Mouse (Mus musculus) limb, embryonic 14.5 days (tissue): ENCODE measurements around the gene Rps17. TPM values are rescaled to one million over a fixed set of nuclear protein-coding genes. Genes with fewer than 3 reads are reported as not detected.

Source experiments
- ATAC-seq: fragments of 200-750 bp; cut with Nextera tagmentation; 2 replicates; pipeline ENCODE4 v1.8.0; 2017; ENCODE audit warnings: low read depth, moderate number of reproducible peaks, moderate TSS enrichment; ENCODE audit not compliant: low FRiP score
- DNase-seq: peaks from one replicate; pipeline ENCODE4 v3.0.0-alpha.2; 2015; ENCODE audit warnings: low spot score
- H3K27ac ChIP-seq: fragments of 300-500 bp; sonication (generic); replicated peaks from 2 replicates; pipeline ENCODE4 v1.5.1; 2014; ENCODE audit warnings: low read depth, mild to moderate bottlenecking, low read length, moderate library complexity, mixed read lengths
- H3K27me3 ChIP-seq: fragments of 300-500 bp; sonication (generic); 2 replicates; pipeline ENCODE4 v1.6.1; 2014; ENCODE audit warnings: low read length, mixed read lengths; ENCODE audit not compliant: control insufficient read depth, insufficient read depth
- H3K36me3 ChIP-seq: fragments of 300-500 bp; sonication (generic); 2 replicates; pipeline ENCODE4 v1.6.1; 2014; ENCODE audit warnings: mild to moderate bottlenecking, low read length, moderate library complexity, mixed read lengths; ENCODE audit not compliant: control insufficient read depth, insufficient read depth
- H3K4me1 ChIP-seq: fragments of 300-500 bp; sonication (generic); 2 replicates; pipeline ENCODE4 v1.6.1; 2014; ENCODE audit warnings: antibody characterized with exemption, low read length, mixed read lengths; ENCODE audit not compliant: control insufficient read depth, insufficient read depth
- H3K4me2 ChIP-seq: fragments of 300-500 bp; sonication (generic); replicated peaks from 2 replicates; pipeline ENCODE4 v1.6.1; 2014; ENCODE audit warnings: low read depth, mild to moderate bottlenecking, low read length, moderate library complexity; ENCODE audit not compliant: severe bottlenecking
- H3K4me3 ChIP-seq: fragments of 300-500 bp; sonication (generic); replicated peaks from 2 replicates; pipeline ENCODE4 v1.5.1; 2014; ENCODE audit warnings: low read length
- H3K9ac ChIP-seq: fragments of 300-500 bp; sonication (generic); 2 replicates; pipeline ENCODE4 v1.6.1; 2014; ENCODE audit warnings: mild to moderate bottlenecking, low read depth, low read length, moderate library complexity; ENCODE audit not compliant: severe bottlenecking
- H3K9me3 ChIP-seq: fragments of 300-500 bp; sonication (generic); 2 replicates; pipeline ENCODE4 v1.6.1; 2016; ENCODE audit warnings: low read length; ENCODE audit not compliant: control insufficient read depth
- POLR2A ChIP-seq: fragments of 200-500 bp; IDR thresholded peaks from 2 replicates; pipeline ENCODE4 v1.8.0; 2012; ENCODE audit warnings: inconsistent platforms, mild to moderate bottlenecking, moderate library complexity, borderline replicate concordance; ENCODE audit not compliant: insufficient read depth, insufficient read length; ENCODE audit errors: extremely low read depth
- WGBS: fragments of 180-500 bp; shearing (Covaris S2); extraction: QIAGEN DNeasy Blood & Tissue Kit; methylation state at CpG from one replicate; pipeline ENCODE4 v1.1.7; 2014; 5-methylcytosine and 5-hydroxymethylcytosine counted together
- polyA plus RNA-seq, 2 experiments: library from polyadenylated mRNA; depleted of rRNA in 1 of 2; stranded (reverse) in 1 of 2; unstranded in 1 of 2; fragments of >200 nt; fragmentation: Nextera tagmentation in 1 of 2; extraction: Ambion mirVana in 1 of 2; gene quantifications; 2 replicates each; pipeline versions ENCODE4 v1.2.1 to v1.2.3; 2012 to 2014

The Rps17 gene
- polyA plus RNA-seq, 2 experiments: 1,439 to 2,727 TPM

- Histone ChIP-seq H3K4me3 (no peak overlapping the region), H3K9ac (no peak overlapping the region), H3K4me2 (no peak overlapping the region), H3K27ac (no peak overlapping the region), H3K9me3 (no peaks in the 10 kb centered on the region), H3K36me3 (no peaks in the 10 kb centered on the region), H3K27me3 (no peaks in the 10 kb centered on the region), H3K4me1 (no peaks in the 10 kb centered on the region)
- DNase-seq (no peak), ATAC-seq (no peak)
- no peak for TF ChIP-seq POLR2A
- WGBS: 89% methylated on average over 5 of the region's 5 CpGs
Measured at GRCm38 (mm10) chr7:81304675-81305074, 40.4 kb downstream of the Rps17 start.

- ATAC-seq (no peak), DNase-seq (no peak)
- Histone ChIP-seq H3K27me3 (no peaks in the 10 kb centered on the region), H3K9me3 (no peaks in the 10 kb centered on the region), H3K9ac (no peak overlapping the region), H3K36me3 (no peaks in the 10 kb centered on the region), H3K4me1 (no peaks in the 10 kb centered on the region), H3K27ac (no peak overlapping the region), H3K4me2 (no peak overlapping the region), H3K4me3 (no peak overlapping the region)
- 80% methylated on average over 5 of the region's 5 CpGs for WGBS
- no peak for TF ChIP-seq POLR2A
Measured at GRCm38 (mm10) chr7:81304100-81304499, 41.0 kb downstream of the Rps17 start.

GRCm38 (mm10) chr7:81303682-81304081 lies 41.4 kb downstream of the Rps17 start:
- Histone ChIP-seq H3K4me2 (no peak overlapping the region), H3K36me3 (no peaks in the 10 kb centered on the region), H3K27me3 (no peaks in the 10 kb centered on the region), H3K9ac (no peak overlapping the region), H3K4me1 (no peaks in the 10 kb centered on the region), H3K27ac (no peak overlapping the region), H3K4me3 (no peak overlapping the region), H3K9me3 (no peaks in the 10 kb centered on the region)
- ATAC-seq: no peak
- 87% methylated on average over 2 of the region's 2 CpGs for WGBS
- DNase-seq: no peak
- TF ChIP-seq POLR2A: no peak

- H3K27ac ChIP-seq: no peak overlapping the region
- H3K27me3 ChIP-seq: no peaks in the 10 kb centered on the region
- DNase-seq (no peak), ATAC-seq (no peak)
- H3K4me3 ChIP-seq: no peak overlapping the region
- no peaks in the 10 kb centered on the region for H3K36me3 ChIP-seq
- WGBS: 37% methylated on average over 7 of the region's 7 CpGs
- no peak overlapping the region for H3K4me2 ChIP-seq
- no peaks in the 10 kb centered on the region for H3K4me1 ChIP-seq
- TF ChIP-seq POLR2A: no peak
- no peaks in the 10 kb centered on the region for H3K9me3 ChIP-seq
- H3K9ac ChIP-seq: no peak overlapping the region
Measured at GRCm38 (mm10) chr7:81301323-81301722, 43.7 kb downstream of the Rps17 start.

GRCm38 (mm10) chr7:81298206-81298605 lies 46.8 kb downstream of the Rps17 start:
- H3K9me3 ChIP-seq: no peaks in the 10 kb centered on the region
- no peak for ATAC-seq
- H3K4me2 ChIP-seq: no peak overlapping the region
- H3K4me3 ChIP-seq: no peak overlapping the region
- no peak for DNase-seq
- no peaks in the 10 kb centered on the region for H3K36me3 ChIP-seq
- no peak for TF ChIP-seq POLR2A
- no peaks in the 10 kb centered on the region for H3K27me3 ChIP-seq
- WGBS: 22% methylated on average over 6 of the region's 6 CpGs
- no peak overlapping the region for H3K9ac ChIP-seq
- no peak overlapping the region for H3K27ac ChIP-seq
- peaks cover 7% of the 10 kb centered on the region for H3K4me1 ChIP-seq

GRCm38 (mm10) chr7:81295169-81295568 lies 49.9 kb downstream of the Rps17 start:
- Histone ChIP-seq H3K4me3 (no peak overlapping the region), H3K4me1 (peaks cover 7% of the 10 kb centered on the region), H3K4me2 (no peak overlapping the region), H3K9ac (no peak overlapping the region), H3K36me3 (no peaks in the 10 kb centered on the region), H3K27ac (no peak overlapping the region), H3K9me3 (no peaks in the 10 kb centered on the region), H3K27me3 (no peaks in the 10 kb centered on the region)
- WGBS: 77% methylated on average over 2 of the region's 2 CpGs
- DNase-seq (no peak), ATAC-seq (no peak)
- no peak for TF ChIP-seq POLR2A

Other genes with a start within 250 kb of the Rps17 start
- 0.26 and 0.40 TPM in 2 replicates for gene Slc28a1, start 230.5 kb downstream of the Rps17 start, polyA plus RNA-seq (2012; rRNA removed)
- 0.06 TPM in 1 of 2 replicates, not detected in the other for gene Slc28a1, start 230.5 kb downstream of the Rps17 start, polyA plus RNA-seq (2014; fragmentation: Nextera tagmentation; extraction: Ambion mirVana)
- 8.1 and 8.2 TPM in 2 replicates for gene Pde8a, start 131.7 kb downstream of the Rps17 start, polyA plus RNA-seq (2012; rRNA removed)
- gene Pde8a, start 131.7 kb downstream of the Rps17 start, polyA plus RNA-seq (2014; fragmentation: Nextera tagmentation; extraction: Ambion mirVana): 5.5 and 6.6 TPM in 2 replicates
- 1.00 and 1.1 TPM in 2 replicates for gene Cpeb1, start 110.2 kb upstream of the Rps17 start, polyA plus RNA-seq (2012; rRNA removed)
- 0.10 and 0.77 TPM in 2 replicates for gene Cpeb1, start 110.2 kb upstream of the Rps17 start, polyA plus RNA-seq (2014; fragmentation: Nextera tagmentation; extraction: Ambion mirVana)
- gene Ap3b2, start 148.7 kb upstream of the Rps17 start, polyA plus RNA-seq (2012; rRNA removed): 0.33 and 0.54 TPM in 2 replicates
- 0.23 TPM in 1 of 2 replicates, not detected in the other for gene Ap3b2, start 148.7 kb upstream of the Rps17 start, polyA plus RNA-seq (2014; fragmentation: Nextera tagmentation; extraction: Ambion mirVana)
- gene BC048679, start 153.0 kb upstream of the Rps17 start, polyA plus RNA-seq (2012; rRNA removed): not detected in 2 replicates
- gene BC048679, start 153.0 kb upstream of the Rps17 start, polyA plus RNA-seq (2014; fragmentation: Nextera tagmentation; extraction: Ambion mirVana): not detected in 2 replicates
- 0.68 and 0.78 TPM in 2 replicates for gene Fsd2, start 221.7 kb upstream of the Rps17 start, polyA plus RNA-seq (2012; rRNA removed)
- gene Fsd2, start 221.7 kb upstream of the Rps17 start, polyA plus RNA-seq (2014; fragmentation: Nextera tagmentation; extraction: Ambion mirVana): 0.58 and 1.3 TPM in 2 replicates
- gene Whamm, start 226.0 kb upstream of the Rps17 start, polyA plus RNA-seq (2012; rRNA removed): 10.4 and 11.0 TPM in 2 replicates
- 5.4 and 7.5 TPM in 2 replicates for gene Whamm, start 226.0 kb upstream of the Rps17 start, polyA plus RNA-seq (2014; fragmentation: Nextera tagmentation; extraction: Ambion mirVana)